Mouse (Mus musculus) small intestine, adult 2 months (tissue): Measurements from ENCODE around the gene Phldb2.

Source experiments
- CTCF ChIP-seq: fragments of 200-500 bp; IDR thresholded peaks from 2 replicates; pipeline ENCODE4 v1.5.1; 2012; ENCODE audit warnings: low read depth, mild to moderate bottlenecking, control low read depth, inconsistent platforms, low read length, moderate library complexity, mixed read lengths; ENCODE audit not compliant: insufficient replicate concordance, insufficient read length; ENCODE audit errors: extremely low read depth
- POLR2A ChIP-seq: fragments of 200-500 bp; IDR thresholded peaks from 2 replicates; pipeline ENCODE4 v1.6.1; 2012; ENCODE audit warnings: low read depth, mild to moderate bottlenecking, control low read depth, inconsistent platforms, low read length, moderate library complexity

GRCm38 (mm10) chr16:45799150-45799549 lies 154.2 kb downstream of the Phldb2 start:
- TF ChIP-seq POLR2A (no peak), CTCF (no peak)
